In the genomic region with DNA sequence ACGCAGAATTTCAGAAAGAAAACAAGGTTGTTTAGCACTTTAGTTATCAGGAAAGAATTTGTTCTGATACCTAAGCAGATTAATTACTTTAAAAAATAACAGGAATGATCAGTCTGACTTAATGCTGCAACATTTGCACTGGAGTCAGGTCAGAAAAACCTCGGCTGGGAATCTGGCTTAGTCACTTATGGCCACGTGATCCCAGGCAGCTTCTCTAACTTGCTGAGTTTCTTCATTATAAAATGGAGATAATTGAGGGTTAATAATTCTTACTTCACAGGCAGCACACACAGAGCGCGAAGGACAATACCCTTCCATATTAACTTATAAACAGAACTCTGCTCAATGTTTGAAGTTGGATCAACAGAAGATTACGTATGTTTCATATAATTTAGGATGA, we compare ENCODE assay signal across 20 mouse cellular contexts. TPM values are rescaled to one million over a fixed set of nuclear protein-coding genes. Genes with fewer than 3 reads are reported as not detected.
"Had no signal": no experiment of that assay in that cellular context is flagged by ENCODE, and none has a peak within 500 bp of the region (broad histone marks: within the 10 kb centered on the region; RNA-seq: fewer than 3 reads in every experiment).

No protein-coding gene starts in this region.

- H3K27ac ChIP-seq: limb, embryonic 10.5 days; liver, embryonic 15.5 days; midbrain, embryonic 10.5 days; neural tube, embryonic 12.5 days; stomach, embryonic 15.5 days had no signal

- H3K36me3 ChIP-seq: liver, embryonic 15.5 days; neural tube, embryonic 12.5 days; stomach, embryonic 15.5 days had no signal

- H3K4me1 ChIP-seq: limb, embryonic 10.5 days; liver, embryonic 15.5 days; midbrain, embryonic 10.5 days; neural tube, embryonic 12.5 days; stomach, embryonic 15.5 days had no signal

- H3K9me3 ChIP-seq: limb, embryonic 10.5 days; liver, embryonic 15.5 days; midbrain, embryonic 10.5 days; neural tube, embryonic 12.5 days; stomach, embryonic 15.5 days had no signal

- DNase-seq: lung, adult 2 months; lung, postnatal 36 days; midbrain, embryonic 14.5 days; right cerebral cortex, postnatal 14 days; thymus, postnatal 36 days had no signal

- H3K9ac ChIP-seq: liver, embryonic 15.5 days; neural tube, embryonic 12.5 days; stomach, embryonic 15.5 days had no signal

- ATAC-seq: intestine, embryonic 16.5 days; lung, postnatal 0 days had no signal

- H3K27me3 ChIP-seq: liver, embryonic 15.5 days; neural tube, embryonic 12.5 days; stomach, embryonic 15.5 days had no signal

- H3K4me3 ChIP-seq: limb, embryonic 10.5 days; liver, embryonic 15.5 days; midbrain, embryonic 10.5 days; neural tube, embryonic 12.5 days; stomach, embryonic 15.5 days had no signal

- H3K4me2 ChIP-seq: liver, embryonic 11.5 days; liver, embryonic 15.5 days; neural tube, embryonic 12.5 days; stomach, embryonic 15.5 days had no signal

RNA-seq across cellular contexts. Expression of gene Tigd4, which starts 56.4 kb away (rescaled TPM):
- total RNA-seq: layer of hippocampus, adult 8-10 months; left cerebral cortex, postnatal 14 days; megakaryocyte progenitor cell, adult 5-6 weeks; neutrophil, adult 5-6 weeks had no signal
- polyA plus RNA-seq: intestine, embryonic 16.5 days; large intestine, adult 2 months; limb, embryonic 10.5 days; liver, embryonic 11.5 days; midbrain, embryonic 10.5 days; midbrain, embryonic 14.5 days; spleen, adult 2 months; thymus, postnatal 0 days had no signal
